Mouse (Mus musculus): ENCODE measurements at regions not wholly inside any gene's neighbourhood (a gene's known extent, or its start where the extent isn't known, plus 50 kb on each side); places are given as distances from the start of the nearest gene placed in this dataset.

DNA sequence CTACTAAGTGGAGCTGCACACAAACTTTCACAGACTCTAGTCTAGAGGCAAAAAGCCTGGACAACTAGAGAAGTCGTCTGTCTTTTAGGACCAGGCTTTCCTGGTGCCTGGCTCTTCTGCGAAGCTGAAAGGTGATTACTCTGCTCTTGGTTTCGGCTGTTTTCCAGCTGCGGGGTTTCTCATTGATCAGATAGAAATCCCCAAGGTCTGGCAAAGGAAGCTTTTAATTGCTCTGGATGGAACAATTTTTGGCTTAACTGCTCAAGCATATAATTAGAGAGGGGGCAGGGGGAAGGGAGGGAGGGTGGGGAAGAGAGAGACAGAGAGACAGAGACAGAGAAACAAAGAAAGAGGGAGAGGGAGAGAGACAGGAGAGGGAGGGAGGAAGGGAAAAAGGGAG is 82.0 kb upstream of the Mgme1 start:
- TF ChIP-seq POLR2A (IDR thresholded peaks at IDR 0.05; ENCODE audit: low read depth, low read length) (no peak), CTCF (IDR thresholded peaks at IDR 0.05; ENCODE audit: borderline replicate concordance, insufficient read depth, low read length) (no peak)

Data from embryonic fibroblast, embryonic 13.5 days (primary cell).